Mouse (Mus musculus) lung, postnatal 0 days (tissue): ENCODE data around the gene Wbp2nl. TPM values are rescaled to one million over a fixed set of nuclear protein-coding genes. Genes with fewer than 3 reads are reported as not detected.

Source experiments
- ATAC-seq: fragments of 200-750 bp; cut with Nextera tagmentation; 2 replicates; pipeline ENCODE4 v1.8.0; 2017; ENCODE audit warnings: moderate library complexity
- DNase-seq: peaks from one replicate; pipeline ENCODE4 v3.0.0-alpha.2; 2016; ENCODE audit warnings: low spot score
- H3K27ac ChIP-seq: fragments of 300-500 bp; sonication (generic); 2 replicates; pipeline ENCODE4 v1.5.1; 2014; ENCODE audit warnings: antibody characterized with exemption, mild to moderate bottlenecking, low read length, mixed read lengths
- H3K27me3 ChIP-seq: fragments of 300-500 bp; sonication (generic); replicated peaks from 2 replicates; pipeline ENCODE4 v1.6.1; 2014; ENCODE audit warnings: low read length, mixed read lengths; ENCODE audit not compliant: insufficient read depth
- H3K36me3 ChIP-seq: fragments of 300-500 bp; sonication (generic); 2 replicates; pipeline ENCODE4 v1.6.1; 2014; ENCODE audit warnings: low read length, mixed read lengths; ENCODE audit not compliant: insufficient read depth
- H3K4me1 ChIP-seq: fragments of 300-500 bp; sonication (generic); 2 replicates; pipeline ENCODE4 v1.6.1; 2014; ENCODE audit warnings: antibody characterized with exemption, low read depth, low read length, mixed read lengths; ENCODE audit not compliant: insufficient read depth
- H3K4me2 ChIP-seq: fragments of 300-500 bp; sonication (generic); replicated peaks from 2 replicates; pipeline ENCODE4 v1.6.1; 2014; ENCODE audit warnings: low read depth, mild to moderate bottlenecking, low read length, moderate library complexity, mixed read lengths
- H3K4me3 ChIP-seq: fragments of 300-500 bp; sonication (generic); 2 replicates; pipeline ENCODE4 v1.5.1; 2014; ENCODE audit warnings: low read depth, low read length
- H3K9ac ChIP-seq: fragments of 300-500 bp; sonication (generic); replicated peaks from 2 replicates; pipeline ENCODE4 v1.6.1; 2014; ENCODE audit warnings: low read depth, mild to moderate bottlenecking
- H3K9me3 ChIP-seq: fragments of 300-500 bp; sonication (generic); 2 replicates; pipeline ENCODE4 v1.6.1; 2016; ENCODE audit warnings: low read length, mixed read lengths
- CTCF ChIP-seq: IDR thresholded peaks from 2 replicates; pipeline ENCODE4 v1.5.1; 2016; ENCODE audit warnings: antibody characterized with exemption, mild to moderate bottlenecking
- EP300 ChIP-seq: IDR thresholded peaks from 2 replicates; pipeline ENCODE4 v1.6.1; 2016; ENCODE audit warnings: antibody characterized with exemption, mild to moderate bottlenecking, control low read depth
- WGBS: fragments of 180-500 bp; shearing (Covaris S2); extraction: QIAGEN DNeasy Blood & Tissue Kit; methylation state at CpG from one replicate; pipeline ENCODE4 v1.1.7; 2014; 5-methylcytosine and 5-hydroxymethylcytosine counted together
- polyA plus RNA-seq: library from polyadenylated mRNA; unstranded; fragments of >200 nt; fragmentation: Nextera tagmentation; extraction: Ambion mirVana; gene quantifications from 2 replicates; pipeline ENCODE4 v1.2.1, GENCODE M21; 2015

Gene Wbp2nl
- polyA plus RNA-seq, 1 experiment from 2014 or later: 0.19 TPM

DNA sequence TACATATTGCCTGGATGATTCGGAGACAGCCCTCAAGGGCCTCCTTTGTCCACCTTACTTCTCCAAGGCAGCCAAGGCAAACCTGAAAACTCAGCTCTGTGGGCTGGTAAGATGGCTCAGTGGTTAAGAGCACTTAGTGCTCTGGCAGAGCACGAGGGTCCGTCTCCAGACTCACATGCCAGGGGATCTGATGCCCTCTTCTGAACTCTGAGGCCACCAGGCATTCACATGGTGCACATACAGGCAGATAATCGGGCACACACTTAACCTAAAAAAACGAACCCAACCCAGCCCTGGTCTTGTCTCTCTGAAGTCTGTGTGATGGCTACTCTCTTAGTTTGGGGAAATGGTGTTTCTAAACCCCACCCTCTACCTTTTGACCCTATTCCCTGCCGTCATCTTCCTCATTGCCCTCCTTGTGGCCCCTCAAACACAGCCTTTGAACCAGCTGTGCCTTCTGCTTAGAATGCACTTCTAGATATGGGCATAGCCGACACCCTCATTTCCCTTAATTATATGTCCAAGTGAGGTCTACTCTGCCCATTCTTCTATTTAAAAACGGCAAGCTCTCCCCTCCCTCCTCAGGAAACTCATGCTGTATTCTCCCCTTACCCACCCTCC lies 41.0 kb downstream of the Wbp2nl start:
- Histone ChIP-seq H3K9ac (no peak overlapping the region), H3K4me3 (no peak overlapping the region), H3K27ac (peak overlapping the region; percentile 73; the same call in 1 of the 2 replicates), H3K4me1 (peaks cover 7% of the 10 kb centered on the region; the same call in 1 of the 2 replicates), H3K9me3 (no peaks in the 10 kb centered on the region), H3K4me2 (no peak overlapping the region), H3K36me3 (peaks cover 12% of the 10 kb centered on the region), H3K27me3 (no peaks in the 10 kb centered on the region)
- no peak for ATAC-seq
- no peak for TF ChIP-seq EP300
- no peak for TF ChIP-seq CTCF
- WGBS: 58% methylated on average over 8 of the region's 8 CpGs
- peak; percentile 27 for DNase-seq

- ATAC-seq (no peak), DNase-seq (peak; percentile 35)
- TF ChIP-seq CTCF (no peak), EP300 (no peak)
- peak overlapping the region; percentile 72 for H3K9ac ChIP-seq
- H3K4me3 ChIP-seq: peak overlapping the region; percentile 46
- H3K27me3 ChIP-seq: no peaks in the 10 kb centered on the region
- H3K36me3 ChIP-seq: peaks cover 4% of the 10 kb centered on the region
- peak overlapping the region; percentile 73 for H3K27ac ChIP-seq
- 31% methylated on average over 19 of the region's 21 CpGs for WGBS
- peaks cover 7% of the 10 kb centered on the region; the same call in 1 of the 2 replicates for H3K4me1 ChIP-seq
- no peaks in the 10 kb centered on the region for H3K9me3 ChIP-seq
- peak overlapping the region; percentile 79 for H3K4me2 ChIP-seq
Observed at GRCm38 (mm10) chr15:82340414-82341035, 41.8 kb downstream of the Wbp2nl start.

GRCm38 (mm10) chr15:82341036-82341501 lies 42.3 kb downstream of the Wbp2nl start:
- Histone ChIP-seq H3K4me3 (peak overlapping the region; percentile 46), H3K4me1 (peaks cover 7% of the 10 kb centered on the region; the same call in 1 of the 2 replicates), H3K9me3 (no peaks in the 10 kb centered on the region), H3K27me3 (no peaks in the 10 kb centered on the region), H3K27ac (peak overlapping the region; percentile 73), H3K9ac (peak overlapping the region; percentile 72), H3K4me2 (peak overlapping the region; percentile 79), H3K36me3 (no peaks in the 10 kb centered on the region)
- ATAC-seq: peak; percentile 1; the same call in 1 of the 2 replicates
- WGBS: under 1% methylated on average over 36 of the region's 40 CpGs
- DNase-seq: peak; percentile 80
- no peak for TF ChIP-seq EP300
- TF ChIP-seq CTCF: peak; percentile 2; the same call in 1 of the 2 replicates

GRCm38 (mm10) chr15:82341675-82342542 lies 43.2 kb downstream of the Wbp2nl start:
- Histone ChIP-seq H3K27ac (peak overlapping the region; percentile 73), H3K9ac (peak overlapping the region; percentile 72), H3K4me2 (peak overlapping the region; percentile 79), H3K27me3 (no peaks in the 10 kb centered on the region), H3K9me3 (no peaks in the 10 kb centered on the region), H3K4me1 (peaks cover 10% of the 10 kb centered on the region), H3K36me3 (no peaks in the 10 kb centered on the region), H3K4me3 (peak overlapping the region; percentile 46)
- TF ChIP-seq EP300: no peak
- TF ChIP-seq CTCF: no peak
- ATAC-seq (no peak), DNase-seq (peak; percentile 32)
- WGBS: 50% methylated on average over 15 of the region's 15 CpGs

DNA sequence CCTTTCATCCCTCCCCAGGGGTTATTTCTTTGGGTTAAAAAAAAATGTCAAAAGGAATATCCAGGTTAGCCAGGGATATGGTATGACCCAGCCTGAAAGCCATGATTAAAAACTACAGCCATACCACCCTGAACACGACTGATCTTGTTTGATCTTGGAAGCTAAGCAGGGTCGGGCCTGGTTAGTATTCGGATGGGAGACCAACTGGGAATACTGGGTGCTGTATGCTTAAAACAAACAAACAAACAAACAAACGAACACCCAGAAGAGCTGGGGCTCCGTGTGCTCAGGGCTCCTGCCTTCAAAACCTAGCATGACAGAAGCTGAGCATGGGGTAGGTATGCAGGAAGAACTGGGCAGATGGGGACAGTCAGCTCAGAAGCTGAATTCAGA lies 43.8 kb downstream of the Wbp2nl start:
- 70% methylated on average over 5 of the region's 5 CpGs for WGBS
- Histone ChIP-seq H3K27me3 (no peaks in the 10 kb centered on the region), H3K9ac (no peak overlapping the region), H3K4me2 (no peak overlapping the region; the same call in 1 of the 2 replicates), H3K27ac (no peak overlapping the region; the same call in 1 of the 2 replicates), H3K4me1 (peaks cover 16% of the 10 kb centered on the region), H3K9me3 (no peaks in the 10 kb centered on the region), H3K4me3 (no peak overlapping the region), H3K36me3 (no peaks in the 10 kb centered on the region)
- TF ChIP-seq EP300 (no peak), CTCF (no peak)
- ATAC-seq: no peak
- no peak for DNase-seq
